Mouse (Mus musculus): Measurements from ENCODE around the gene Krtcap2. TPM values are rescaled to one million over a fixed set of nuclear protein-coding genes. Genes with fewer than 3 reads are reported as not detected.

The Krtcap2 gene
- polyA plus RNA-seq (2016; fragmentation: Nextera tagmentation; extraction: Ambion mirVana), result 272 and 282 TPM in 2 replicates

GRCm38 (mm10) chr3:89245688-89246171 is at the start of gene Krtcap2:
Gene Krtcap2 (plus strand): TSS chr3:89245966.
- DNase-seq (ENCODE audit: low spot score), result peak; percentile 60
- Histone ChIP-seq H3K4me3 (peak within 1 kb of the TSS; percentile 73), H3K36me3 (peaks cover 36% of the 10 kb centered on the region), H3K27me3 (ENCODE audit: low read depth, poor library complexity, severe bottlenecking) (peaks cover 24% of the 10 kb centered on the region), H3K9me3 (replicated peaks) (no peaks in the 10 kb centered on the region), H3K27ac (peak within 1 kb of the TSS; percentile 91), H3K4me1 (peaks cover 59% of the 10 kb centered on the region)
- WGBS, result 4% methylated on average over 20 of the region's 20 CpGs

DNA sequence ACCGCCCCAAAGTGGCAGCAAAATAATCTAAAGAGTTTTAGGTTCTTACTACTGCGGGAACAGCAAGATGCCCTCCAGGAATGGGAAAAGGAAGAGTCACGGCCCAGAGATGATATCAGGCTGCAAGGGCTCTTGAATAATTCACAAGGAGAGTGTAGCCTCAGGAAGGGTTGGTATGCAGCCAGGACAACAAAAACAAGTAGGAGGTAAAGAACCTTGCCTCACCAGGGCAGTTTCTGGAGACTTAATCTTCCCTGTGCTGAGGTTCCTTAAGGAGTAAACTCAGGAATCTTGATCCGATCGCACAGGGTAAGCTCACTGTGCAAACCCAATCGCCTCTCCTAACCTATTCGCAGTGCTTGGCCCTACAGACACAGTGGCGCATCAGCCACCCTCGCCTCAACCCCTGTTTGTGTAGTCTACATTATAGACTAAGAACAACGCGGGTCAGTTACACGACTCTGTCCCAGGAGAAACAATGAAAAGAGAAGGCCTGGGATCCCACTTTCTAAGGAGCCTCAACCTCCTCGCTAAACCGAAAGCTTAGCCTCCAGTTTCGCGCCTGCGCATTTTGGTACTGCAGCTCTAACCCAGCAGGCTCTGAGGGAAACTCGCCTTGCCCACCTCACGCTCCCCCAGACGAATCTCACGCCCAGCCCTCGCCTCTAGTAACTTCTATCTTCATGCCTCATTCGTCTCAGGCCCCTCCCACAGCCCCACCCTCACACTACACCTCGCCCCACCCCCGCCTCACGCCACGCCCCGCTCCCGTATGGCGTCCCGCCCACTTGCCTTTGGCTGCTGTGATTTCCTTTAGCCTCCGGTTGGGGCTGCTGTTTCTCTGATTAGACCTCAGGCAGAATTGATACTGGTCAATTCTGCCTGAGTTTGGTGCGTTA is 49.5 kb upstream of the Krtcap2 start:
- Histone ChIP-seq H3K27me3 (ENCODE audit: low read depth, poor library complexity, severe bottlenecking) (no peaks in the 10 kb centered on the region), H3K27ac (peak overlapping the region; percentile 89), H3K36me3 (no peaks in the 10 kb centered on the region), H3K9me3 (replicated peaks) (no peaks in the 10 kb centered on the region), H3K4me1 (peaks cover 16% of the 10 kb centered on the region), H3K4me3 (peak overlapping the region; percentile 54)
- 11% methylated on average over 33 of the region's 33 CpGs for WGBS
- DNase-seq (ENCODE audit: low spot score), result peak; percentile 96

- no peak for DNase-seq (ENCODE audit: low spot score)
- H3K36me3 ChIP-seq, result peaks cover 11% of the 10 kb centered on the region
- 86% methylated on average over 3 of the region's 3 CpGs for WGBS
- H3K27me3 ChIP-seq (ENCODE audit: low read depth, poor library complexity, severe bottlenecking), result no peaks in the 10 kb centered on the region
- no peak overlapping the region for H3K4me3 ChIP-seq
- H3K9me3 ChIP-seq (replicated peaks), result no peaks in the 10 kb centered on the region
- H3K27ac ChIP-seq, result no peak overlapping the region
- peaks cover 21% of the 10 kb centered on the region for H3K4me1 ChIP-seq
Measured at GRCm38 (mm10) chr3:89199839-89200238, 45.9 kb upstream of the Krtcap2 start.

- WGBS, result 29% methylated on average over 13 of the region's 13 CpGs
- no peaks in the 10 kb centered on the region for H3K9me3 ChIP-seq (replicated peaks)
- DNase-seq (ENCODE audit: low spot score), result peak; percentile 91
- peak within 1 kb of the TSS; percentile 63 for H3K4me3 ChIP-seq
- no peaks in the 10 kb centered on the region for H3K27me3 ChIP-seq (ENCODE audit: low read depth, poor library complexity, severe bottlenecking)
- peaks cover 6% of the 10 kb centered on the region for H3K4me1 ChIP-seq
- H3K36me3 ChIP-seq, result peaks cover 36% of the 10 kb centered on the region
- peak within 1 kb of the TSS; percentile 73; the same call in 1 of the 2 replicates for H3K27ac ChIP-seq
Measured at GRCm38 (mm10) chr3:89202253-89203141, 43.3 kb upstream of the Krtcap2 start, which contains the start of gene Gba. Gene Gba (plus strand): TSS chr3:89202928.

GRCm38 (mm10) chr3:89203142-89203514 is 42.6 kb upstream of the Krtcap2 start:
- Histone ChIP-seq H3K27ac (peak overlapping the region; percentile 73; the same call in 1 of the 2 replicates), H3K36me3 (peaks cover 42% of the 10 kb centered on the region), H3K9me3 (replicated peaks) (no peaks in the 10 kb centered on the region), H3K27me3 (ENCODE audit: low read depth, poor library complexity, severe bottlenecking) (no peaks in the 10 kb centered on the region), H3K4me1 (peaks cover 6% of the 10 kb centered on the region), H3K4me3 (peak overlapping the region; percentile 63)
- 41% methylated on average over 5 of the region's 5 CpGs for WGBS
- no peak for DNase-seq (ENCODE audit: low spot score)

- peaks cover 72% of the 10 kb centered on the region for H3K36me3 ChIP-seq
- H3K4me3 ChIP-seq, result no peak overlapping the region
- no peaks in the 10 kb centered on the region for H3K27me3 ChIP-seq (ENCODE audit: low read depth, poor library complexity, severe bottlenecking)
- 92% methylated on average over 7 of the region's 7 CpGs for WGBS
- peaks cover 6% of the 10 kb centered on the region for H3K4me1 ChIP-seq
- no peaks in the 10 kb centered on the region for H3K9me3 ChIP-seq (replicated peaks)
- DNase-seq (ENCODE audit: low spot score), result no peak
- no peak overlapping the region for H3K27ac ChIP-seq
Measured at GRCm38 (mm10) chr3:89206079-89206478, 39.7 kb upstream of the Krtcap2 start.

- no peak for DNase-seq (ENCODE audit: low spot score)
- WGBS, result 94% methylated on average over 2 of the region's 2 CpGs
- no peaks in the 10 kb centered on the region for H3K27me3 ChIP-seq (ENCODE audit: low read depth, poor library complexity, severe bottlenecking)
- no peak overlapping the region for H3K4me3 ChIP-seq
- H3K4me1 ChIP-seq, result peaks cover 6% of the 10 kb centered on the region
- H3K27ac ChIP-seq, result no peak overlapping the region
- H3K36me3 ChIP-seq, result peaks cover 76% of the 10 kb centered on the region
- no peaks in the 10 kb centered on the region for H3K9me3 ChIP-seq (replicated peaks)
Measured at GRCm38 (mm10) chr3:89206695-89207094, 39.1 kb upstream of the Krtcap2 start.

GRCm38 (mm10) chr3:89208075-89208657 is 37.6 kb upstream of the Krtcap2 start:
- Histone ChIP-seq H3K9me3 (replicated peaks) (no peaks in the 10 kb centered on the region), H3K27ac (no peak overlapping the region), H3K4me3 (no peak overlapping the region), H3K4me1 (peaks cover 12% of the 10 kb centered on the region), H3K27me3 (ENCODE audit: low read depth, poor library complexity, severe bottlenecking) (no peaks in the 10 kb centered on the region), H3K36me3 (peaks cover 84% of the 10 kb centered on the region)
- 93% methylated on average over 13 of the region's 13 CpGs for WGBS
- no peak for DNase-seq (ENCODE audit: low spot score)

DNA sequence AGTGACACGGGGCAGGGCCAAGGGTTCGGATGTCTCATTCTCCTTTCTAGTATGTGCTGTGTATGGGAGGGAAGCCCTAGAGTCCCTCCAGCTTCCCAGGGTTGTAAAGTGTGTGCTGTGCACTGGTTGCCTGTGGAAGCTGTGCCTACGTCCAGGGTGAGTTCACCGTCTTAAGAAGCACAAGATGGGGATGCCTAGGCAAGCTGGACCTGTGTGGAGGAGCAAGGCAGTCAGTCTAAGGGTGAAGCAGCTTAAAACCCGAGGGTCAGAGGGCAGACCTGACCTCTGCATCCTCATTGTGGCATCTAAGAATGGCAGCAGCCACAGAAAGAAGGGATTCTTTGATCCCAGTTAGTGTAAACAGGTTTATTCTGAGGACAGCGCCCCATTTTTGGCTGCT is 37.0 kb upstream of the Krtcap2 start:
- Histone ChIP-seq H3K4me3 (no peak overlapping the region), H3K9me3 (replicated peaks) (no peaks in the 10 kb centered on the region), H3K4me1 (peaks cover 10% of the 10 kb centered on the region), H3K27me3 (ENCODE audit: low read depth, poor library complexity, severe bottlenecking) (no peaks in the 10 kb centered on the region), H3K27ac (no peak overlapping the region), H3K36me3 (peaks cover 84% of the 10 kb centered on the region)
- DNase-seq (ENCODE audit: low spot score), result no peak
- 92% methylated on average over 6 of the region's 6 CpGs for WGBS

- Histone ChIP-seq H3K36me3 (peaks cover 75% of the 10 kb centered on the region), H3K27ac (no peak overlapping the region), H3K4me1 (peaks cover 16% of the 10 kb centered on the region), H3K4me3 (no peak overlapping the region), H3K9me3 (replicated peaks) (no peaks in the 10 kb centered on the region), H3K27me3 (ENCODE audit: low read depth, poor library complexity, severe bottlenecking) (no peaks in the 10 kb centered on the region)
- no peak for DNase-seq (ENCODE audit: low spot score)
- whole genome bisulfite sequencing, result 94% methylated on average over 7 of the region's 7 CpGs
Measured at GRCm38 (mm10) chr3:89209731-89210130, 36.0 kb upstream of the Krtcap2 start.

DNA sequence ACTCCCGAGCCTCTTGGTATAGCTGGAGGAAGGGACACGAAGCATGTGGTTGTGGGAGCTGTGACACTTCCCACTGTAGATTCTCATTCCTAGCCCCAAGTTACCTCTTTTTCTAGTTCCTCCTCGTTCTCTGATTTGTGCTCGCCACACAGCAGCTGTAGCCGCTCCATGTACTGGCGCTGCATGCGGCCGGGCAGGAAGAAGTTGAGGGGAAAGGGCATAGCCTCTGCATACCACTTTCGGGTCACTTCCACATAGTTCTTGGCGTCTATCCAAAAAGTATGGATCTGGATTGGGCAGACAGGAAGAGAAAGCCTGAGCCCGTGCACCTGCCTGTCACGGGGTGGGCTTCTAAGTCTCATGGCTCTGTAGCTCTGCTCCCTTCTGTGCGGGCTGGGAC is 35.6 kb upstream of the Krtcap2 start:
- WGBS, result 93% methylated on average over 13 of the region's 13 CpGs
- peaks cover 20% of the 10 kb centered on the region for H3K4me1 ChIP-seq
- no peak overlapping the region for H3K27ac ChIP-seq
- no peak overlapping the region for H3K4me3 ChIP-seq
- no peaks in the 10 kb centered on the region for H3K9me3 ChIP-seq (replicated peaks)
- peaks cover 72% of the 10 kb centered on the region for H3K36me3 ChIP-seq
- no peaks in the 10 kb centered on the region for H3K27me3 ChIP-seq (ENCODE audit: low read depth, poor library complexity, severe bottlenecking)
- DNase-seq (ENCODE audit: low spot score), result no peak

- Histone ChIP-seq H3K4me1 (peaks cover 26% of the 10 kb centered on the region), H3K9me3 (replicated peaks) (no peaks in the 10 kb centered on the region), H3K27ac (no peak overlapping the region), H3K36me3 (peaks cover 66% of the 10 kb centered on the region), H3K27me3 (ENCODE audit: low read depth, poor library complexity, severe bottlenecking) (no peaks in the 10 kb centered on the region), H3K4me3 (no peak overlapping the region)
- DNase-seq (ENCODE audit: low spot score), result no peak
- WGBS, result 83% methylated on average over 7 of the region's 7 CpGs
Measured at GRCm38 (mm10) chr3:89210731-89211130, 35.0 kb upstream of the Krtcap2 start.

Data from limb, embryonic 10.5 days (tissue).